Mouse (Mus musculus): ENCODE results near the gene Pgm2l1.
A peak's percentile ranks its signal among the peaks of the same experiment; 100 is the strongest.
"Not testable (repeated sequence)": the region's sequence is repeated elsewhere in the genome, so short reads cannot be mapped to it uniquely, and the experiment has no call there.

Pgm2l1 gene

GRCm38 (mm10) chr7:100230646-100231045 is 3.5 kb downstream of the Pgm2l1 start:
- no peak for DNase-seq

- no peak for DNase-seq
Observed at GRCm38 (mm10) chr7:100231661-100232060, 4.5 kb downstream of the Pgm2l1 start.

- DNase-seq = no peak
Observed at GRCm38 (mm10) chr7:100233681-100234080, 6.5 kb downstream of the Pgm2l1 start.

- peak; percentile 13 to 41 for DNase-seq
Observed at GRCm38 (mm10) chr7:100234264-100234885, 7.2 kb downstream of the Pgm2l1 start.

GRCm38 (mm10) chr7:100238271-100238670 is 11.1 kb downstream of the Pgm2l1 start:
- no peak for DNase-seq

GRCm38 (mm10) chr7:100240601-100241000 is 13.4 kb downstream of the Pgm2l1 start:
- DNase-seq = no peak

GRCm38 (mm10) chr7:100243007-100243406 is 15.8 kb downstream of the Pgm2l1 start:
- no peak for DNase-seq

GRCm38 (mm10) chr7:100244225-100244624 is 17.0 kb downstream of the Pgm2l1 start:
- no peak for DNase-seq

- DNase-seq = no peak
Observed at GRCm38 (mm10) chr7:100245176-100245575, 18.0 kb downstream of the Pgm2l1 start.

- no peak for DNase-seq
Observed at GRCm38 (mm10) chr7:100250667-100251066, 23.5 kb downstream of the Pgm2l1 start.

GRCm38 (mm10) chr7:100262350-100262749 is 35.2 kb downstream of the Pgm2l1 start:
- DNase-seq = no peak

- DNase-seq = not testable (repeated sequence)
Observed at GRCm38 (mm10) chr7:100264934-100265333, 37.7 kb downstream of the Pgm2l1 start.

GRCm38 (mm10) chr7:100272369-100272768 is 45.2 kb downstream of the Pgm2l1 start:
- no peak for DNase-seq

GRCm38 (mm10) chr7:100274507-100274906 is 47.3 kb downstream of the Pgm2l1 start:
- no peak for DNase-seq

GRCm38 (mm10) chr7:100276397-100276796 is 49.2 kb downstream of the Pgm2l1 start:
- DNase-seq = no peak

GRCm38 (mm10) chr7:100279803-100280202 is 52.6 kb downstream of the Pgm2l1 start:
- DNase-seq = peak; percentile 13 to 37

- no peak for DNase-seq
Observed at GRCm38 (mm10) chr7:100281596-100281995, 54.4 kb downstream of the Pgm2l1 start.

- DNase-seq = no peak
Observed at GRCm38 (mm10) chr7:100283298-100283697, 56.1 kb downstream of the Pgm2l1 start.

- no peak for DNase-seq
Observed at GRCm38 (mm10) chr7:100285383-100285782, 58.2 kb downstream of the Pgm2l1 start, which contains the start of gene P4ha3. TSS of gene P4ha3 (plus strand) at chr7:100285520.

GRCm38 (mm10) chr7:100287748-100288578 is 60.8 kb downstream of the Pgm2l1 start:
- peak; percentile 13 to 19 for DNase-seq

- DNase-seq = no peak
Observed at GRCm38 (mm10) chr7:100288622-100289021, 61.4 kb downstream of the Pgm2l1 start.

- DNase-seq = no peak
Observed at GRCm38 (mm10) chr7:100293546-100293945, 66.4 kb downstream of the Pgm2l1 start.

GRCm38 (mm10) chr7:100295745-100296144 is 68.6 kb downstream of the Pgm2l1 start:
- no peak for DNase-seq

- no peak for DNase-seq
Observed at GRCm38 (mm10) chr7:100296699-100297098, 69.5 kb downstream of the Pgm2l1 start.

Measured in kidney, adult 8-10 months (tissue).